Mouse (Mus musculus) leukemia stem cell, adult 10-12 weeks (primary cell): ENCODE measurements around the gene Prl3d1. TPM values are rescaled to one million over a fixed set of nuclear protein-coding genes. Genes with fewer than 3 reads are reported as not detected.

Experiments used
- polyA plus RNA-seq: library from polyadenylated mRNA; stranded (reverse); fragments of >175 nt; gene quantifications from 2 replicates; pipeline ENCODE4 v1.2.3, GENCODE M21; 2012; ENCODE audit warnings: low replicate concordance

Gene Prl3d1
- polyA plus RNA-seq = not detected in 2 replicates

GRCm38 (mm10) chr13:27093890-27094289 lies at the start of gene Prl3d1:
Gene Prl3d1 (plus strand): TSS chr13:27094190.

GRCm38 (mm10) chr13:27057270-27057669 lies 36.7 kb upstream of the Prl3d1 start, which contains the start of gene Prl:
Gene Prl (plus strand): TSS chr13:27057570.

GRCm38 (mm10) chr13:27121398-27121797 lies 27.4 kb downstream of the Prl3d1 start, which contains the start of gene Prl3d2:
Gene Prl3d2 (plus strand): TSS chr13:27121698.

Other genes with a start within 250 kb of the Prl3d1 start
- gene Prl, start 36.6 kb upstream of the Prl3d1 start, polyA plus RNA-seq = not detected in 2 replicates
- not detected in 2 replicates for gene Prl3d2, start 27.5 kb downstream of the Prl3d1 start, polyA plus RNA-seq
- not detected in 2 replicates for gene Prl3d3, start 62.6 kb downstream of the Prl3d1 start, polyA plus RNA-seq
- not detected in 2 replicates for gene Prl3c1, start 102.5 kb downstream of the Prl3d1 start, polyA plus RNA-seq
- gene Prl3b1, start 147.7 kb downstream of the Prl3d1 start, polyA plus RNA-seq = not detected in 2 replicates
- not detected in 2 replicates for gene Prl3a1, start 165.2 kb downstream of the Prl3d1 start, polyA plus RNA-seq
- not detected in 2 replicates for gene Prl6a1, start 218.4 kb downstream of the Prl3d1 start, polyA plus RNA-seq